Mouse (Mus musculus): Measurements from ENCODE around the gene Tnni1. TPM values are rescaled to one million over a fixed set of nuclear protein-coding genes. Genes with fewer than 3 reads are reported as not detected.

Tnni1 gene
- polyA plus RNA-seq, 1 experiment, result 2.1 TPM

- Histone ChIP-seq H3K4me1 (replicated peaks; ENCODE audit: control insufficient read depth, insufficient read depth, low read length) (no peaks in the 10 kb centered on the region), H3K4me3 (ENCODE audit: control insufficient read depth, insufficient read depth, low read length) (no peak overlapping the region), H3K27ac (ENCODE audit: control insufficient read depth, insufficient read depth, low read length) (no peak overlapping the region), H3K36me3 (ENCODE audit: control insufficient read depth, insufficient read depth, low read length) (no peaks in the 10 kb centered on the region), H3K27me3 (ENCODE audit: control insufficient read depth, insufficient read depth, low read length) (no peaks in the 10 kb centered on the region)
- TF ChIP-seq POLR2A (IDR thresholded peaks at IDR 0.05; ENCODE audit: control insufficient read depth, extremely low read depth, insufficient read depth, low read length, poor library complexity) (no peak), CTCF (IDR thresholded peaks at IDR 0.05; ENCODE audit: borderline replicate concordance, control insufficient read depth, extremely low read depth, insufficient read depth, low read length, poor library complexity) (no peak)
- DNase-seq, result no peak
- 96% methylated on average over 6 of the region's 6 CpGs for WGBS
These were observed 75.5 kb downstream of the Tnni1 start for GRCm38 (mm10) chr1:135854591-135855343.

- Histone ChIP-seq H3K4me3 (ENCODE audit: control insufficient read depth, insufficient read depth, low read length) (no peak overlapping the region), H3K27ac (ENCODE audit: control insufficient read depth, insufficient read depth, low read length) (no peak overlapping the region), H3K36me3 (ENCODE audit: control insufficient read depth, insufficient read depth, low read length) (no peaks in the 10 kb centered on the region), H3K4me1 (replicated peaks; ENCODE audit: control insufficient read depth, insufficient read depth, low read length) (no peaks in the 10 kb centered on the region), H3K27me3 (ENCODE audit: control insufficient read depth, insufficient read depth, low read length) (no peaks in the 10 kb centered on the region)
- no peak for DNase-seq
- TF ChIP-seq CTCF (IDR thresholded peaks at IDR 0.05; ENCODE audit: borderline replicate concordance, control insufficient read depth, extremely low read depth, insufficient read depth, low read length, poor library complexity) (no peak), POLR2A (IDR thresholded peaks at IDR 0.05; ENCODE audit: control insufficient read depth, extremely low read depth, insufficient read depth, low read length, poor library complexity) (no peak)
- WGBS, result 100% methylated on average over 1 of the region's 1 CpGs
These were observed 76.1 kb downstream of the Tnni1 start for GRCm38 (mm10) chr1:135855344-135855687.

GRCm38 (mm10) chr1:135856070-135856469, 76.8 kb downstream of the Tnni1 start:
- no peak for TF ChIP-seq CTCF (IDR thresholded peaks at IDR 0.05; ENCODE audit: borderline replicate concordance, control insufficient read depth, extremely low read depth, insufficient read depth, low read length, poor library complexity)
- DNase-seq, result no peak
- H3K27me3 ChIP-seq (ENCODE audit: control insufficient read depth, insufficient read depth, low read length), result no peaks in the 10 kb centered on the region
- H3K4me1 ChIP-seq (replicated peaks; ENCODE audit: control insufficient read depth, insufficient read depth, low read length), result no peaks in the 10 kb centered on the region
- WGBS, result 98% methylated on average over 4 of the region's 4 CpGs
- H3K4me3 ChIP-seq (ENCODE audit: control insufficient read depth, insufficient read depth, low read length), result no peak overlapping the region
- no peaks in the 10 kb centered on the region for H3K36me3 ChIP-seq (ENCODE audit: control insufficient read depth, insufficient read depth, low read length)
- no peak overlapping the region for H3K27ac ChIP-seq (ENCODE audit: control insufficient read depth, insufficient read depth, low read length)

- WGBS, result 87% methylated on average over 11 of the region's 11 CpGs
- TF ChIP-seq CTCF (IDR thresholded peaks at IDR 0.05; ENCODE audit: borderline replicate concordance, control insufficient read depth, extremely low read depth, insufficient read depth, low read length, poor library complexity), result no peak
- TF ChIP-seq POLR2A (IDR thresholded peaks at IDR 0.05; ENCODE audit: control insufficient read depth, extremely low read depth, insufficient read depth, low read length, poor library complexity), result no peak
- Histone ChIP-seq H3K27me3 (ENCODE audit: control insufficient read depth, insufficient read depth, low read length) (no peaks in the 10 kb centered on the region), H3K27ac (ENCODE audit: control insufficient read depth, insufficient read depth, low read length) (no peak overlapping the region), H3K4me1 (replicated peaks; ENCODE audit: control insufficient read depth, insufficient read depth, low read length) (no peaks in the 10 kb centered on the region), H3K4me3 (ENCODE audit: control insufficient read depth, insufficient read depth, low read length) (no peak overlapping the region), H3K36me3 (ENCODE audit: control insufficient read depth, insufficient read depth, low read length) (no peaks in the 10 kb centered on the region)
- no peak for DNase-seq
These were observed 78.0 kb downstream of the Tnni1 start for GRCm38 (mm10) chr1:135857137-135857775.

DNA sequence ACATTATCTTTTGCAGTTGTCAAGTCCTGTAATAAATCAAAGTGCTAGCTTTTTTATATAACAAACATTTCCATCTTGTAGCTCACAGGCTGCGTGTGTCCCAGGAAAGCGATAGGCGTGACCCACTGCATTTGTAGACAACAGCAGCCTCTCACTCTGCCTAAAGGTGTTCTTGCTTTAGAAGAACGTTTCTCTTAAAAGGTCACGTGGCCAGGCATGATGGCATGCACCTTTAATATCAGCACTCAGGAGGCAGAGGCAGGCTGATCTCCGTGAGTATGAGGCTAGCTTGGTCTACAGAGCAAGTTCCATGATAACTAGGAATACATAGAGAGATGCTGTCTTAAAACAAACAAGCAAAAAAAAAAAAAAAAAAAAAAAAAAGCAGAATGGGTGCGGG, 79.3 kb downstream of the Tnni1 start:
- no peak for TF ChIP-seq POLR2A (IDR thresholded peaks at IDR 0.05; ENCODE audit: control insufficient read depth, extremely low read depth, insufficient read depth, low read length, poor library complexity)
- TF ChIP-seq CTCF (IDR thresholded peaks at IDR 0.05; ENCODE audit: borderline replicate concordance, control insufficient read depth, extremely low read depth, insufficient read depth, low read length, poor library complexity), result no peak
- no peak for DNase-seq
- Histone ChIP-seq H3K27me3 (ENCODE audit: control insufficient read depth, insufficient read depth, low read length) (no peaks in the 10 kb centered on the region), H3K36me3 (ENCODE audit: control insufficient read depth, insufficient read depth, low read length) (no peaks in the 10 kb centered on the region), H3K4me1 (replicated peaks; ENCODE audit: control insufficient read depth, insufficient read depth, low read length) (no peaks in the 10 kb centered on the region), H3K27ac (ENCODE audit: control insufficient read depth, insufficient read depth, low read length) (no peak overlapping the region), H3K4me3 (ENCODE audit: control insufficient read depth, insufficient read depth, low read length) (no peak overlapping the region)
- WGBS, result 95% methylated on average over 7 of the region's 7 CpGs

Other genes with a start within 250 kb of the Tnni1 start
- gene Nav1, start 172.1 kb upstream of the Tnni1 start, polyA plus RNA-seq (2012; rRNA removed), result 8.0 and 8.7 TPM in 2 replicates
- 333 and 390 TPM in 2 replicates for gene Csrp1, start 59.4 kb upstream of the Tnni1 start, polyA plus RNA-seq (2012; rRNA removed)
- gene Phlda3, start 13.3 kb upstream of the Tnni1 start, polyA plus RNA-seq (2012; rRNA removed), result 62.1 and 67.6 TPM in 2 replicates
- gene Lad1, start 39.2 kb downstream of the Tnni1 start, polyA plus RNA-seq (2012; rRNA removed), result 36.0 and 38.7 TPM in 2 replicates
- gene Tnnt2, start 56.9 kb downstream of the Tnni1 start, polyA plus RNA-seq (2012; rRNA removed), result 6.7 and 90.4 TPM in 2 replicates
- 27.1 and 30.1 TPM in 2 replicates for gene Pkp1, start 139.8 kb downstream of the Tnni1 start, polyA plus RNA-seq (2012; rRNA removed)
- 0.52 and 0.81 TPM in 2 replicates for gene Igfn1, start 226.9 kb downstream of the Tnni1 start, polyA plus RNA-seq (2012; rRNA removed)
- 77.1 and 86.9 TPM in 2 replicates for gene Tmem9, start 228.7 kb downstream of the Tnni1 start, polyA plus RNA-seq (2012; rRNA removed)

Data from thymus, adult 2 months (tissue).